Mouse (Mus musculus) heart, adult 2 months (tissue): Measurements from ENCODE around the gene Sema3f.

Experiments used
- CTCF ChIP-seq: fragments of 200-600 bp; IDR thresholded peaks from 2 replicates; pipeline ENCODE4 v1.8.1; 2022; ENCODE audit warnings: antibody characterized with exemption, mild to moderate bottlenecking, moderate library complexity
- EP300 ChIP-seq: fragments of 200-500 bp; IDR thresholded peaks from 2 replicates; pipeline ENCODE4 v1.6.1; 2011; ENCODE audit warnings: low read depth, low read length, control low read depth; ENCODE audit not compliant: insufficient read depth

DNA sequence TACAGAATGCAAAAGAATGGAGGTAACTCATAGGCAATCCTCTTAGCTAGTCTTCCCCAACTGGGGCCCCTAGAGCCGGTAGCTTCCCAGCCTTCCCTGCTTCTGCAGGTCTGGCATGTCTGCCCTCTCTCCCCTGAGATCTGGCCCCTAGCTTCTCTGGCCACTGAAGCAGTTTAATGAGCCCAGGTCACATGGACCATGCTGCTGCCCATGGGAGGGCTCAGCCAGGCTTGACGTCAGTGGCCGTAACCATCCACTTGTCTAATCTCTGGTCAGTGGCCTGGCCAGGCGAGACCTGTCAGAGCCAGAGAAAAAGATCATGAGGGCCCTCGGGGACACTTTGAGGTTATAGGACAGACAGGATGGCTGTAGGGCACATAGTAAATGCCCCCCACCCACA lies 40.0 kb downstream of the Sema3f start:
- TF ChIP-seq EP300 (peak; percentile 88), CTCF (no peak)
